Mouse (Mus musculus) limb, embryonic 11.5 days (tissue): ENCODE measurements at regions not wholly inside any gene's neighbourhood (a gene's known extent, or its start where the extent isn't known, plus 50 kb on each side); places are given as distances from the start of the nearest gene placed in this dataset.

Source experiments
- ATAC-seq: fragments of 200-750 bp; cut with Nextera tagmentation; 2 replicates; pipeline ENCODE4 v1.8.0; 2017; ENCODE audit warnings: low read depth; ENCODE audit not compliant: insufficient number of reproducible peaks, low FRiP score, low TSS enrichment
- DNase-seq: peaks from one replicate; pipeline ENCODE4 v3.0.0-alpha.2; 2015; ENCODE audit warnings: low spot score
- H3K27ac ChIP-seq: fragments of 300-500 bp; sonication (generic); replicated peaks from 2 replicates; pipeline ENCODE4 v1.5.1; 2014; ENCODE audit warnings: low read depth, mild to moderate bottlenecking, low read length
- H3K27me3 ChIP-seq: fragments of 300-500 bp; sonication (generic); 2 replicates; pipeline ENCODE4 v1.6.1; 2014; ENCODE audit warnings: mild to moderate bottlenecking, low read length, mixed read lengths; ENCODE audit not compliant: control insufficient read depth, insufficient read depth
- H3K36me3 ChIP-seq: fragments of 300-500 bp; sonication (generic); 2 replicates; pipeline ENCODE4 v1.6.1; 2014; ENCODE audit warnings: mild to moderate bottlenecking, low read length, moderate library complexity, mixed read lengths; ENCODE audit not compliant: control insufficient read depth, insufficient read depth
- H3K4me1 ChIP-seq: fragments of 300-500 bp; sonication (generic); 2 replicates; pipeline ENCODE4 v1.6.1; 2014; ENCODE audit warnings: low read length, mixed read lengths; ENCODE audit not compliant: control insufficient read depth, insufficient read depth
- H3K4me2 ChIP-seq: fragments of 300-500 bp; sonication (generic); 2 replicates; pipeline ENCODE4 v1.6.1; 2014; ENCODE audit warnings: low read depth, mild to moderate bottlenecking, moderate library complexity; ENCODE audit not compliant: severe bottlenecking
- H3K4me3 ChIP-seq: fragments of 300-500 bp; sonication (generic); 2 replicates; pipeline ENCODE4 v1.5.1; 2014; ENCODE audit warnings: low read depth, low read length
- H3K9ac ChIP-seq: fragments of 300-500 bp; sonication (generic); 2 replicates; pipeline ENCODE4 v1.6.1; 2014; ENCODE audit warnings: mild to moderate bottlenecking, low read length
- H3K9me3 ChIP-seq: fragments of 300-500 bp; sonication (generic); 2 replicates; pipeline ENCODE4 v1.6.1; 2016; ENCODE audit warnings: low read length; ENCODE audit not compliant: control insufficient read depth
- WGBS: fragments of 180-500 bp; shearing (Covaris S2); extraction: QIAGEN DNeasy Blood & Tissue Kit; methylation state at CpG from one replicate; pipeline ENCODE4 v1.1.7; 2014; 5-methylcytosine and 5-hydroxymethylcytosine counted together

DNA sequence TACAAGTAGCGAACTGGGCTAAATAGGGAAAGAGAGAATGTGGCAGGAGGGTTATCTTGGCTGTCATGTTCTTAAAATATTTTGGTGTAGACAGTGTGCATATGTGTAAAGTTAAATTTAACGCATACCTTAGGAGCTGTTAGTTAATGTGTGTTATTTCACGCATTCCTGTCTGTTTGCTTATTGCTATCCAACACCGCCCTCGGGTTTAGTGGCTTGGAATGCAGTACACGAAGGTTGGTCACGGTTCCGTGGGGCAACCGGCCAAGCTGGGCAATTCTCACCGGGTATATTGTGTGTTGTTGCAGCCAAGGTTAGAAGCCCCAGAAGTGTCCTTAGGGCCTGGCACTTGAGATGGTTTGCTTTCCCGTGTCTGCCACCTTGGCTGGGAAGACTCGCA, 105.6 kb downstream of the Ppp4r2 start:
- Histone ChIP-seq H3K9ac (no peak overlapping the region), H3K4me1 (no peaks in the 10 kb centered on the region), H3K27ac (no peak overlapping the region), H3K36me3 (no peaks in the 10 kb centered on the region), H3K4me2 (no peak overlapping the region), H3K9me3 (no peaks in the 10 kb centered on the region), H3K27me3 (no peaks in the 10 kb centered on the region), H3K4me3 (no peak overlapping the region)
- no peak for DNase-seq
- no peak for ATAC-seq
- 86% methylated on average over 12 of the region's 12 CpGs for WGBS

DNA sequence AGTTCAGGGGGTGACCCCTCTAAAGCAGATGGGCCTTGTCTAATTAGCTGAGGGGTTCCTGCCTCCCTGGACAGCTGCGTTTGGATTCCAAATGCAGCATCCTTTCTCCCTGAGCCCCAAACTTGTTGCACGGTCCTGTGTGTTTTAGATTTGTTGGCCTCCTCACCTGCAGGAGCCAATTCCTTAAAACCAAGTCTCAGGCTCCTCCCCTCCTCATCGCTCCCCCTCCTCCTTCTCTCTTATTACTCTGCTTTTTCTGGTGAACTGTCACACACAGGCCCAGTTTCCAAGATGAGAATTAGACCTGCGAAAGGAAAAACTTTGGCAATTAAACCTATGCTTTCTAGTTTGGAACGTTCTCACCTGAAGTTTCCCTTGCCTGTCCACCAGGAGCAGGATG, 106.3 kb downstream of the Ppp4r2 start:
- Histone ChIP-seq H3K4me1 (no peaks in the 10 kb centered on the region), H3K4me3 (no peak overlapping the region), H3K36me3 (no peaks in the 10 kb centered on the region), H3K27me3 (no peaks in the 10 kb centered on the region), H3K9ac (no peak overlapping the region), H3K9me3 (no peaks in the 10 kb centered on the region), H3K27ac (no peak overlapping the region), H3K4me2 (no peak overlapping the region)
- DNase-seq (no peak), ATAC-seq (no peak)
- 83% methylated on average over 5 of the region's 5 CpGs for WGBS

GRCm38 (mm10) chr6:100941686-100942085, 108.3 kb downstream of the Ppp4r2 start:
- DNase-seq, result no peak
- Histone ChIP-seq H3K4me2 (no peak overlapping the region), H3K27ac (no peak overlapping the region), H3K4me3 (no peak overlapping the region), H3K36me3 (no peaks in the 10 kb centered on the region), H3K27me3 (no peaks in the 10 kb centered on the region), H3K4me1 (no peaks in the 10 kb centered on the region), H3K9me3 (no peaks in the 10 kb centered on the region), H3K9ac (no peak overlapping the region)
- no peak for ATAC-seq
- WGBS, result 89% methylated on average over 2 of the region's 2 CpGs

GRCm38 (mm10) chr6:100942956-100943355, 109.5 kb downstream of the Ppp4r2 start:
- Histone ChIP-seq H3K4me3 (no peak overlapping the region), H3K9me3 (no peaks in the 10 kb centered on the region), H3K4me1 (no peaks in the 10 kb centered on the region), H3K27me3 (no peaks in the 10 kb centered on the region), H3K9ac (no peak overlapping the region), H3K27ac (no peak overlapping the region), H3K4me2 (no peak overlapping the region), H3K36me3 (no peaks in the 10 kb centered on the region)
- 82% methylated on average over 6 of the region's 6 CpGs for WGBS
- ATAC-seq (no peak), DNase-seq (no peak)

DNA sequence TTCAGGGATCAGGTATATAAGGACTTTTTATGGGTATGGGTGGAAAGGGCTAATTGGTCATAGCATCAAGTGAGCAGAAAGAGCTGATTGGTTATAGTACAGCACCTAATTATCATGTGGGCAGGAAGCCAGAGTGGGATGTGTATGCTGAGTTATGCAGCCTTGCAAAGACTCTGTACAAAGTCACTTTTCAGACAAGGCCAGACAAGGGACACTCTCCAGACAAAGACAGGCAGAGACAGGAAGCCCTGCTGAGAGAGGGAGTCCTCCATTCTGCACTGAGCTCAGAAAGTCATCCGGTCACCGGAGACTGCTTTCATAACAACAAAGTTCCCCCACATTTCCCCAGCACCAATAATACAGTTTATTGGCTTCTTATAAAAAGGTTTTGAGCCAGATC, 112.4 kb downstream of the Ppp4r2 start:
- Histone ChIP-seq H3K9me3 (no peaks in the 10 kb centered on the region), H3K27me3 (no peaks in the 10 kb centered on the region), H3K9ac (no peak overlapping the region), H3K4me3 (no peak overlapping the region), H3K27ac (no peak overlapping the region), H3K4me1 (no peaks in the 10 kb centered on the region), H3K36me3 (no peaks in the 10 kb centered on the region), H3K4me2 (no peak overlapping the region)
- no peak for DNase-seq
- 86% methylated on average over 2 of the region's 2 CpGs for WGBS
- ATAC-seq, result no peak

DNA sequence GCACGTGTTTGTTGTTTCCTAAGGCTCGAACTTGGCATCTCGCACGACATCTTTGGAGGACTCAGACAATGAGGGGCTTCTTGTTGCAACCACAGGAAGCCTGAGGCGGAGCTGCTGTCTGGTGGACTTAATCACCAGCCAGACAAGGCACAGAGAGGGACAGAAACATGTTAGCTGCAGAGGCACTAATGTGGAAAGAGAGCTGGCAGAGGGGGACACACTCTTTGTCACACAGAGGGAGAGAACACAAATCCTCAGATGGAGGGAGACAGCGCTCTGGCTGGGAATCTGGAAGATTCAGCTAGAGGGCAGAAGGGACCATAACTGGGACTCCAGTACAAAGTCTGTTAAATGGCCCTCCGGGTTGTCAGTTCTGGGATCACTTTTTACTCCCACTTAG, 114.9 kb downstream of the Ppp4r2 start:
- Histone ChIP-seq H3K9ac (no peak overlapping the region), H3K27me3 (no peaks in the 10 kb centered on the region), H3K36me3 (no peaks in the 10 kb centered on the region), H3K9me3 (no peaks in the 10 kb centered on the region), H3K4me3 (no peak overlapping the region), H3K27ac (no peak overlapping the region), H3K4me1 (no peaks in the 10 kb centered on the region), H3K4me2 (no peak overlapping the region)
- WGBS, result 76% methylated on average over 7 of the region's 7 CpGs
- DNase-seq, result no peak
- ATAC-seq, result no peak

DNA sequence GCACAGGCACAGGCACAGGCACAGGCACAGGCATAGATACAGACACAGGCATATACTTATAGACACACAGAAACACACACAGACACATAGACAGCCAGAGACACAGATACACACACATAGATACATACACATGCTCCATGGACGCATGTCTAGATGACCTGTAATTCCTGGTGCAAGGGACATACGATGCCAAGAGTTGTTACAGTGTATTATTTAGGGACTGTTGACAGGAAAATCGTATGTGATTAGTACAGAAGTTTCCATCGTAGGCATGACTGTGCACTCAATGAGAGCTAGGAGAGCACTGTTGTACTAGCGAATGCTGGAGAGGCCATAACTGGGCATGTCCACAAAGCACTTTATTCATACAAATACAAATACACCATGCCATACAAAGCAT, 118.2 kb downstream of the Ppp4r2 start:
- DNase-seq (no peak), ATAC-seq (no peak)
- Histone ChIP-seq H3K4me1 (no peaks in the 10 kb centered on the region), H3K27me3 (no peaks in the 10 kb centered on the region), H3K4me2 (no peak overlapping the region), H3K9ac (no peak overlapping the region), H3K27ac (no peak overlapping the region), H3K4me3 (no peak overlapping the region), H3K9me3 (no peaks in the 10 kb centered on the region), H3K36me3 (no peaks in the 10 kb centered on the region)
- WGBS, result 83% methylated on average over 5 of the region's 5 CpGs

DNA sequence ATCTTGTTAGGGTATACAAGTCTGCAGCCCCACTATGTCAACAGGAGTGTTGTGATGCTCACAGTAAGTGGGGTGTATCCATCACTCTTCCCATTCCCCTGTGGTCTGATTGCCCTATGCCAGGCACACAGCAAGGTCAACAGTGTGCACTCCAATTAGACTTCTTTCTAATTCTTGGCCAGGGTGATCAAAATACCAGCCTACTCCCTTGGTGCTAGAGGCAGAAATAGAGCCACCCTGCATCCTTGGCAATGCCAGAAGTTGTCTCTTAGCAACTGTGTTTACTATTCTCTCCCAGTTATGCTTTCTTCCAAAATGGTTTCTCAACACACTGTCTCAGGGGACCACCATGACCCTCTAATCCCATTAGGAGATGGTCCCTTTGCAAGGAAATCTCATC, 119.0 kb downstream of the Ppp4r2 start:
- H3K4me3 ChIP-seq, result no peak overlapping the region
- H3K4me1 ChIP-seq, result no peaks in the 10 kb centered on the region
- ATAC-seq (no peak), DNase-seq (no peak)
- no peaks in the 10 kb centered on the region for H3K27me3 ChIP-seq
- no peak overlapping the region for H3K9ac ChIP-seq
- H3K36me3 ChIP-seq, result no peaks in the 10 kb centered on the region
- no peak overlapping the region for H3K27ac ChIP-seq
- H3K9me3 ChIP-seq, result no peaks in the 10 kb centered on the region
- H3K4me2 ChIP-seq, result no peak overlapping the region

DNA sequence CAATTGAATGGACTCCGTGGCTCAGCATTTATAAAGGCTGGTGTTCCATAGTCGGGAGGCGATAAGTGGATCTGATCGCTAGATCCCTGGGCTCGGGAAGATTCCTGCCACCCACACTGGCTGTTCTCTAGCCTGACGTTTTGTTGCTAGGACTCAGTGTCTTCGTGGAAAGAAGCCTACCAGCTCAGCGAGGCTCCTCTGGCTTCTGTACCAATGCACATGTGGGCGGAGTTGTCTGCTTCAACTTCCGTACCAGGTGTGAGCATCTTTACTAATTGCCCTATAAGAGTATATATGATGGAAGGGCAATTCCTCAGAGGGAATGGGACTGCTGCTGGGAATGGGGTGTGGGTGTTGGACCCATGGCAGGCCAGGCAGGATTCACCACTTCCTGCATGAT, 121.1 kb downstream of the Ppp4r2 start:
- ATAC-seq (no peak), DNase-seq (no peak)
- H3K4me2 ChIP-seq, result no peak overlapping the region
- no peak overlapping the region for H3K27ac ChIP-seq
- H3K9me3 ChIP-seq, result no peaks in the 10 kb centered on the region
- no peaks in the 10 kb centered on the region for H3K27me3 ChIP-seq
- 84% methylated on average over 10 of the region's 10 CpGs for WGBS
- no peak overlapping the region for H3K9ac ChIP-seq
- peaks cover 7% of the 10 kb centered on the region; the same call in 1 of the 2 replicates for H3K4me1 ChIP-seq
- H3K36me3 ChIP-seq, result no peaks in the 10 kb centered on the region
- H3K4me3 ChIP-seq, result no peak overlapping the region
